Mouse (Mus musculus): Measurements from ENCODE around the gene Cntrob.

The Cntrob gene

GRCm38 (mm10) chr11:69297799-69298198 is 25.8 kb downstream of the Cntrob start:
- DNase-seq = no peak

GRCm38 (mm10) chr11:69295286-69295685 is 28.3 kb downstream of the Cntrob start:
- DNase-seq = no peak

GRCm38 (mm10) chr11:69291111-69291510 is 32.5 kb downstream of the Cntrob start:
- DNase-seq = no peak

GRCm38 (mm10) chr11:69277267-69277666 is 46.3 kb downstream of the Cntrob start:
- DNase-seq = no peak

- no peak for DNase-seq
These were observed 47.5 kb downstream of the Cntrob start for GRCm38 (mm10) chr11:69276081-69276480.

GRCm38 (mm10) chr11:69275650-69276049 is 47.9 kb downstream of the Cntrob start:
- no peak for DNase-seq

- peak; percentile 84 for DNase-seq
These were observed 51.3 kb downstream of the Cntrob start for GRCm38 (mm10) chr11:69272122-69272740.

GRCm38 (mm10) chr11:69269575-69269974 is 54.0 kb downstream of the Cntrob start:
- DNase-seq = peak; percentile 72

- DNase-seq = no peak
These were observed 55.5 kb downstream of the Cntrob start for GRCm38 (mm10) chr11:69268100-69268499.

GRCm38 (mm10) chr11:69267341-69267740 is 56.2 kb downstream of the Cntrob start:
- peak; percentile 17 for DNase-seq

GRCm38 (mm10) chr11:69266253-69266652 is 57.3 kb downstream of the Cntrob start:
- DNase-seq = peak; percentile 18

GRCm38 (mm10) chr11:69265410-69265809 is 58.2 kb downstream of the Cntrob start:
- DNase-seq = no peak

GRCm38 (mm10) chr11:69264276-69264675 is 59.3 kb downstream of the Cntrob start:
- no peak for DNase-seq

- no peak for DNase-seq
These were observed 63.5 kb downstream of the Cntrob start for GRCm38 (mm10) chr11:69260111-69260510.

- DNase-seq = peak; percentile 69
These were observed 65.3 kb downstream of the Cntrob start for GRCm38 (mm10) chr11:69258287-69258686.

GRCm38 (mm10) chr11:69257807-69258206 is 65.8 kb downstream of the Cntrob start:
- DNase-seq = no peak

GRCm38 (mm10) chr11:69257072-69257471 is 66.5 kb downstream of the Cntrob start:
- DNase-seq = no peak

GRCm38 (mm10) chr11:69254808-69255207 is 68.8 kb downstream of the Cntrob start:
- no peak for DNase-seq

GRCm38 (mm10) chr11:69253131-69253530 is 70.4 kb downstream of the Cntrob start:
- no peak for DNase-seq

- DNase-seq = no peak
These were observed 71.6 kb downstream of the Cntrob start for GRCm38 (mm10) chr11:69251953-69252352.

- DNase-seq = peak; percentile 40
These were observed 72.3 kb downstream of the Cntrob start for GRCm38 (mm10) chr11:69251135-69251842.

- no peak for DNase-seq
These were observed 73.5 kb downstream of the Cntrob start for GRCm38 (mm10) chr11:69250106-69250505.
